Mouse (Mus musculus) embryonic facial prominence, embryonic 14.5 days (tissue): ENCODE results near the gene Letmd1. TPM values are rescaled to one million over a fixed set of nuclear protein-coding genes. Genes with fewer than 3 reads are reported as not detected.
A peak's percentile ranks its signal among the peaks of the same experiment; 100 is the strongest.
"Not testable (repeated sequence)": the region's sequence is repeated elsewhere in the genome, so short reads cannot be mapped to it uniquely, and the experiment has no call there.

Experiments used
- ATAC-seq: fragments of 200-750 bp; cut with Nextera tagmentation; 2 replicates; pipeline ENCODE4 v1.8.0; 2017; ENCODE audit warnings: low read depth, moderate number of reproducible peaks, moderate TSS enrichment
- DNase-seq: peaks from one replicate; pipeline ENCODE4 v3.0.0-alpha.2; 2015; ENCODE audit warnings: low spot score
- H3K27ac ChIP-seq: fragments of 300-500 bp; sonication (generic); replicated peaks from 2 replicates; pipeline ENCODE4 v1.5.1; 2014; ENCODE audit warnings: low read depth, mild to moderate bottlenecking, low read length, moderate library complexity
- H3K27me3 ChIP-seq: fragments of 300-500 bp; sonication (generic); replicated peaks from 2 replicates; pipeline ENCODE4 v1.6.1; 2014; ENCODE audit warnings: low read length; ENCODE audit not compliant: control insufficient read depth, insufficient read depth
- H3K36me3 ChIP-seq: fragments of 300-500 bp; sonication (generic); 2 replicates; pipeline ENCODE4 v1.6.1; 2014; ENCODE audit warnings: low read length, mixed read lengths; ENCODE audit not compliant: control insufficient read depth, insufficient read depth
- H3K4me1 ChIP-seq: fragments of 300-500 bp; sonication (generic); 2 replicates; pipeline ENCODE4 v1.6.1; 2014; ENCODE audit warnings: antibody characterized with exemption, low read length; ENCODE audit not compliant: control insufficient read depth, insufficient read depth
- H3K4me2 ChIP-seq: fragments of 300-500 bp; sonication (generic); 2 replicates; pipeline ENCODE4 v1.6.1; 2014; ENCODE audit warnings: low read depth, mild to moderate bottlenecking, low read length, moderate library complexity, mixed read lengths
- H3K4me3 ChIP-seq: fragments of 300-500 bp; sonication (generic); 2 replicates; pipeline ENCODE4 v1.5.1; 2014; ENCODE audit warnings: low read depth, mild to moderate bottlenecking, low read length
- H3K9ac ChIP-seq: fragments of 300-500 bp; sonication (generic); 2 replicates; pipeline ENCODE4 v1.6.1; 2014; ENCODE audit warnings: low read depth, mild to moderate bottlenecking, low read length, moderate library complexity, mixed read lengths
- H3K9me3 ChIP-seq: fragments of 300-500 bp; sonication (generic); 2 replicates; pipeline ENCODE4 v1.6.1; 2016; ENCODE audit warnings: low read length; ENCODE audit not compliant: control insufficient read depth
- WGBS: fragments of 180-500 bp; shearing (Covaris S2); extraction: QIAGEN DNeasy Blood & Tissue Kit; methylation state at CpG from one replicate; pipeline ENCODE4 v1.1.7; 2014; 5-methylcytosine and 5-hydroxymethylcytosine counted together
- polyA plus RNA-seq: library from polyadenylated mRNA; unstranded; fragments of >200 nt; fragmentation: Nextera tagmentation; extraction: Ambion mirVana; gene quantifications from 2 replicates; pipeline ENCODE4 v1.2.1, GENCODE M21; 2014

The Letmd1 gene
- 26.6 and 30.4 TPM in 2 replicates for polyA plus RNA-seq

GRCm38 (mm10) chr15:100468295-100469188 is at the start of gene Letmd1:
Gene Letmd1 (plus strand): TSS chr15:100469023.
- Histone ChIP-seq H3K27me3 (no peaks in the 10 kb centered on the region), H3K4me1 (peaks cover 12% of the 10 kb centered on the region), H3K36me3 (peaks cover 25% of the 10 kb centered on the region), H3K9me3 (no peaks in the 10 kb centered on the region), H3K4me3 (peak within 1 kb of the TSS; percentile 87), H3K9ac (peak within 1 kb of the TSS; percentile 77), H3K4me2 (peak within 1 kb of the TSS; percentile 80), H3K27ac (peak within 1 kb of the TSS; percentile 83)
- ATAC-seq = peak; percentile 95
- peak; percentile 94 for DNase-seq
- WGBS = 7% methylated on average over 28 of the region's 84 CpGs

GRCm38 (mm10) chr15:100419311-100419710 is 49.5 kb upstream of the Letmd1 start:
- H3K36me3 ChIP-seq = no peaks in the 10 kb centered on the region
- no peak for DNase-seq
- H3K9ac ChIP-seq = no peak overlapping the region
- H3K27me3 ChIP-seq = peaks cover 5% of the 10 kb centered on the region
- no peak overlapping the region for H3K4me3 ChIP-seq
- WGBS = 74% methylated on average over 8 of the region's 8 CpGs
- H3K9me3 ChIP-seq = no peaks in the 10 kb centered on the region
- H3K4me2 ChIP-seq = no peak overlapping the region
- no peak overlapping the region for H3K27ac ChIP-seq
- H3K4me1 ChIP-seq = peaks cover 17% of the 10 kb centered on the region
- ATAC-seq = no peak

DNA sequence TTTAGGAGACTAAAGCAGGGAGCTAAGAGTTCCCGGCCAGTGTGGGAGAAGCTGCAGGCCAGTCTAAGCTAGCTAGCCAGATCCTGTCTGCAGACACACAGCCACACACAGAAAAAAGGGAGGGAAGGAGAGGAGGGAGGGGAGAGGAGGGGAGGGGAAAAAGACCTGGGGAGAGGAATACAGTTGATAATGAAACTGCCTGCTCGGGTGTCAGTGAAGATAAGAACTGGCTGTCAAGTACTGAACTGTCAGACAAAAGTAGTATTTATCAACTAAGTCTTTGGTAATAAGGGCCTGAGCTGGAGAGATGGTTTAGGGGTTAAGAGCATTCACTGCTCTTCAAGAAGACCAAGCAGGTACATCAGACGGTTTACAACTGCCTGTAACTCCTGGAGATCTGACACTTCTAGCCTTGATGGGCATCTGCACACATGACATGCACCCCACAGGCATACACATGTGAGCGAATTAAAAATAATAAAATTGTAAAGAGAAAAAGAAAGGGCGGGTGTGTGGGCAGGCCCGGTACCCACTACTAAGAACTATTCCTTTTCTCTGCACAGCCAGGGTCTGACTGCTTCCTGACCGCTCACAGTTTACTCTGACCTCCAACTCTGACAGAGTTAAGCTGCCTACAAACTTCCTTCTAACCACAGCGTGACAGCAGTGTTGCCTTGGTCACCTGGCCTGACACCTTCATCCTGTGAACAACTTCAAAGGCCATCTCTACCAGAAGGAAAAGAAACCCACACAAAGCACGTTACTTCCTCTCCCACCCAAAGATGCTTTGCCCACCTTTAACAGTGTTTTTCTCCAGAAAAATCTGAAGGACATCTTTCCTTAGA is 48.7 kb upstream of the Letmd1 start:
- DNase-seq (no peak), ATAC-seq (no peak)
- 70% methylated on average over 9 of the region's 9 CpGs for WGBS
- Histone ChIP-seq H3K27me3 (peaks cover 13% of the 10 kb centered on the region), H3K4me1 (peaks cover 20% of the 10 kb centered on the region), H3K9me3 (no peaks in the 10 kb centered on the region), H3K36me3 (no peaks in the 10 kb centered on the region), H3K9ac (no peak overlapping the region; the same call in 1 of the 2 replicates), H3K27ac (no peak overlapping the region), H3K4me3 (no peak overlapping the region), H3K4me2 (no peak overlapping the region)

GRCm38 (mm10) chr15:100421059-100421757 is 47.6 kb upstream of the Letmd1 start:
- H3K9me3 ChIP-seq = no peaks in the 10 kb centered on the region
- H3K4me1 ChIP-seq = peaks cover 20% of the 10 kb centered on the region
- DNase-seq = peak; percentile 39
- peak overlapping the region; percentile 96 for H3K4me3 ChIP-seq
- H3K27ac ChIP-seq = peak overlapping the region; percentile 33; the same call in 1 of the 2 replicates
- peak overlapping the region; percentile 96 for H3K4me2 ChIP-seq
- WGBS = 25% methylated on average over 8 of the region's 8 CpGs
- H3K9ac ChIP-seq = peak overlapping the region; percentile 87
- H3K36me3 ChIP-seq = no peaks in the 10 kb centered on the region
- no peak for ATAC-seq
- peaks cover 18% of the 10 kb centered on the region for H3K27me3 ChIP-seq

- H3K36me3 ChIP-seq, H3K9me3 ChIP-seq, DNase-seq, ATAC-seq: not testable (repeated sequence)
- peak within 1 kb of the TSS; percentile 96 for H3K4me3 ChIP-seq
- H3K27ac ChIP-seq = peak within 1 kb of the TSS; percentile 33; the same call in 1 of the 2 replicates
- 29% methylated on average over 3 of the region's 3 CpGs for WGBS
- H3K4me2 ChIP-seq = peak within 1 kb of the TSS; percentile 96
- H3K4me1 ChIP-seq = peaks cover 20% of the 10 kb centered on the region
- peak within 1 kb of the TSS; percentile 87 for H3K9ac ChIP-seq
- peaks cover 18% of the 10 kb centered on the region for H3K27me3 ChIP-seq
Observed at GRCm38 (mm10) chr15:100421758-100422197, 47.0 kb upstream of the Letmd1 start, which contains the start of gene Gm5475. Gene Gm5475 (plus strand): TSS chr15:100422147.

- 0% methylated on average over 16 of the region's 44 CpGs for WGBS
- peak overlapping the region; percentile 87 for H3K9ac ChIP-seq
Observed at GRCm38 (mm10) chr15:100422476-100422875, 46.3 kb upstream of the Letmd1 start.

DNA sequence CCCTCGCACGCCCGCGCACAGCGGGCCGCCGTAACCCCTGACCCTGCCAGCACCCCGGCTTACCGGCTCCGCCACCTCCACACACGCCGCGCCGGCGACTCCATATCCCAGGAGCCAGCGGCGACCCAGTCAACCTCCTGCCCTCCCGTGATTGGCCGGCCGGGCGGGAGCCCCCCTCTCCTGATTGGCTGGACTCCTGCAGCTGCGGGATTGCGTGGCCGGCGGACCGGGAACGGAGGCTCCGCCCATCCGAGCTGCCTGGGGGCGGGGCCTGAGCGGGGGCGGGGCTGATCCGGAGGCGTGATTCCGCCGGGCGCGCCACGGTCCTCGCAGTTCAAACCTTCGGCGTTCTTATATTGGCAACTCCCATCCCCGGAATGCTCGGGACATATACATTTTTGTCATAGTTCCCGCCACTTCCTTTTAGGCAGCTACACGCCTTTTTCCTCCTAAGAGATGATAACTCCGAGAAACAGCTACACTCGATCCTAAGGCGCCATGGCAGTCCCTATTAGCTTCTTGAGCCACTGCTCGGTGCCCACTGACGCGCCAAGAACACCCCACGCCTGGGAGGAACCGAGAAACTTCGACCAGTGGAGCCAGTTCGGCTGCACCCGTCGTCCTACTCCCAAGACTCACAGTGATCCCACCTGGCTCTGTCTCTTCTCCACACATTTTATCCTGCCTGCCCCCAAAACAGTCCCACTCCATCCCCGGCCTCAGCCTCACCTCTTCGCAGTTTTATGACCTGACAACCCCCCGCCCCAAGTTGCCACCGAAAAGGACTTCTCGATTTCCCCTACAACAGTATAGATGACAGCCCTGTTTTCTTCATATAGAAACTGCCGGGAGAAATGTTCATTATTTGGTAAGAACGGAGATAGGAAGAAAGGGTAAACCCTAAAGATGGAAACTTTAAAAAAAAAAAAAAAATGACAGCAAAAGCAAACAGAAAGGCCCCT is 45.6 kb upstream of the Letmd1 start:
- Histone ChIP-seq H3K4me2 (peak overlapping the region; percentile 96), H3K9ac (peak overlapping the region; percentile 87), H3K4me1 (peaks cover 20% of the 10 kb centered on the region), H3K27ac (no peak overlapping the region; the same call in 1 of the 2 replicates), H3K9me3 (no peaks in the 10 kb centered on the region), H3K27me3 (peaks cover 18% of the 10 kb centered on the region), H3K4me3 (peak overlapping the region; percentile 96), H3K36me3 (no peaks in the 10 kb centered on the region)
- peak; percentile 97 for DNase-seq
- 1% methylated on average over 51 of the region's 65 CpGs for WGBS
- peak; percentile 98 for ATAC-seq

More at GRCm38 (mm10) chr15:100422476-100422875, 46.3 kb upstream of the Letmd1 start:
- Histone ChIP-seq H3K27me3 (peaks cover 18% of the 10 kb centered on the region), H3K4me1 (peaks cover 20% of the 10 kb centered on the region), H3K9me3 (no peaks in the 10 kb centered on the region), H3K4me3 (peak overlapping the region; percentile 96), H3K4me2 (peak overlapping the region; percentile 96), H3K27ac (no peak overlapping the region; the same call in 1 of the 2 replicates), H3K36me3 (no peaks in the 10 kb centered on the region)
- peak; percentile 57 for ATAC-seq
- peak; percentile 24 for DNase-seq
